Comparison of ENCODE assay signal across 15 mouse cellular contexts in the genomic region with DNA sequence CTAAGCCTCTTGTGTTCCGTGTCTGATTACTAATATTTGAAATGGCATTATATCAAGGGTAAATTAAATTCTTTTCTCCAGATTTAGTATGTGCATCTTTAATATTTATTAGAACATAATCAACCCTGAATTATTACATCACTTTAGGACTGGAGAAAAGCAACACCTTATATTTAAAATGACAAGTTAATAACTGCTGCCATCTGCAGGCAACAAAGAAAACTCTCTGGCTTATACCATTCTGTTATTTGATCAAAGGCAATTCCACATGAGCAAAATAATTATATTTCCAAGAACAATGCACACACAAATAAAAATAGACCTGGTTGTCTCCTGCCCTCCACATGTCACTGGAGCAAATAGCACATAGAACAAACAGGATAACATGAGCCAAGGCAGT. TPM values are rescaled to one million over a fixed set of nuclear protein-coding genes. Genes with fewer than 3 reads are reported as not detected.
DNase-seq lines count a peak whose midpoint lies in the region; ATAC-seq and TF ChIP-seq lines count a peak whose summit lies in the region.
"Had no signal": no experiment of that assay in that cellular context is flagged by ENCODE, and none has a peak within 500 bp of the region (broad histone marks: within the 10 kb centered on the region; RNA-seq: fewer than 3 reads in every experiment).

No protein-coding gene starts in this region.

- H3K79me2 ChIP-seq in heart, adult 2 months (replicated peaks; ENCODE audit: control insufficient read depth, insufficient read depth, low read length) = no peaks in the 10 kb centered on the region

- no peak overlapping the region for H3K27ac ChIP-seq in heart, adult 2 months
- no peak overlapping the region for H3K27ac ChIP-seq in lung, postnatal 0 days (ENCODE audit: low read length)
- H3K27ac ChIP-seq: embryonic facial prominence, embryonic 12.5 days; liver, embryonic 13.5 days; macrophage had no signal

- no peak for ATAC-seq in lung, postnatal 0 days
- ATAC-seq: CD4-positive, CD25-positive, alpha-beta regulatory T cell, adult 4 months had no signal

- H3K4me2 ChIP-seq in lung, postnatal 0 days (replicated peaks; ENCODE audit: low read depth, low read length) = no peak overlapping the region
- H3K4me2 ChIP-seq: embryonic facial prominence, embryonic 12.5 days; liver, embryonic 13.5 days had no signal

- DNase-seq in heart, adult 2 months = no peak
- DNase-seq in heart, postnatal 36 days = no peak
- no peak for DNase-seq in lung, postnatal 0 days (ENCODE audit: low spot score)
- no peak for DNase-seq in lung, adult 2 months
- peak; percentile 1 for DNase-seq in Muller cell, postnatal 12 days (ENCODE audit: inconsistent ontology term)
- DNase-seq in telencephalon, adult 2 months (ENCODE audit: low read depth, low spot score) = peak; percentile 10
- no peak for DNase-seq in left cerebral cortex, adult 8-10 months (ENCODE audit: low spot score in 2 of 2)
- DNase-seq: adrenal gland, postnatal 10 days; kidney, postnatal 10 days; left cerebral cortex, postnatal 4 days; liver, embryonic 13.5 days; thymus, adult 18-20 months had no signal

- H3K27me3 ChIP-seq in heart, adult 2 months (ENCODE audit: control insufficient read depth, insufficient read depth, low read length) = no peaks in the 10 kb centered on the region
- H3K27me3 ChIP-seq in lung, postnatal 0 days (replicated peaks; ENCODE audit: insufficient read depth, low read length) = no peaks in the 10 kb centered on the region
- H3K27me3 ChIP-seq: embryonic facial prominence, embryonic 12.5 days; liver, embryonic 13.5 days had no signal

- H3K9ac ChIP-seq in heart, adult 2 months (ENCODE audit: low read depth, low read length) = no peak overlapping the region
- no peak overlapping the region for H3K9ac ChIP-seq in lung, postnatal 0 days (replicated peaks; ENCODE audit: low read depth)
- H3K9ac ChIP-seq: embryonic facial prominence, embryonic 12.5 days; liver, embryonic 13.5 days had no signal

- no peak overlapping the region for H3K4me3 ChIP-seq in heart, adult 2 months
- no peak overlapping the region for H3K4me3 ChIP-seq in lung, postnatal 0 days (ENCODE audit: low read depth, low read length)
- no peak overlapping the region for H3K4me3 ChIP-seq in lung, adult 2 months (replicated peaks; ENCODE audit: extremely low read depth, low read depth, low read length)
- H3K4me3 ChIP-seq: embryonic facial prominence, embryonic 12.5 days; liver, embryonic 13.5 days had no signal

- H3K4me1 ChIP-seq in heart, adult 2 months (ENCODE audit: control insufficient read depth, insufficient read depth, low read length) = no peaks in the 10 kb centered on the region
- no peaks in the 10 kb centered on the region for H3K4me1 ChIP-seq in lung, postnatal 0 days (ENCODE audit: insufficient read depth, low read depth, low read length)
- H3K4me1 ChIP-seq in lung, adult 2 months (ENCODE audit: control insufficient read depth, insufficient read depth, low read length) = peaks cover 6% of the 10 kb centered on the region; the same call in 1 of the 2 replicates
- H3K4me1 ChIP-seq: embryonic facial prominence, embryonic 12.5 days; liver, embryonic 13.5 days had no signal

- peak; percentile 52 for TF ChIP-seq CTCF in heart, adult 2 months (IDR thresholded peaks at IDR 0.05)
- TF ChIP-seq CTCF in lung, postnatal 0 days (IDR thresholded peaks at IDR 0.05) = 0 out of 2 replicates have a peak, but pooled peaks have one; percentile 4
- TF ChIP-seq CTCF in lung, adult 2 months (IDR thresholded peaks at IDR 0.05; ENCODE audit: insufficient read depth, low read length) = no peak

- no peak for TF ChIP-seq POLR2A in heart, adult 2 months (IDR thresholded peaks at IDR 0.05; ENCODE audit: insufficient read depth, low read depth, low read length)
- no peak for TF ChIP-seq POLR2A in lung, adult 2 months (IDR thresholded peaks at IDR 0.05; ENCODE audit: borderline replicate concordance, extremely low read depth, low read depth, low read length)

- no peak for TF ChIP-seq EP300 in heart, adult 2 months (IDR thresholded peaks at IDR 0.05; ENCODE audit: insufficient read depth, low read depth, low read length)
- no peak for TF ChIP-seq EP300 in lung, postnatal 0 days (IDR thresholded peaks at IDR 0.05)

- no peaks in the 10 kb centered on the region for H3K9me3 ChIP-seq in lung, postnatal 0 days (ENCODE audit: low read length)
- H3K9me3 ChIP-seq: embryonic facial prominence, embryonic 12.5 days; liver, embryonic 13.5 days had no signal

- intact Hi-C loops in heart, adult 2 months (cut with DNase I) = no loop called here
- intact Hi-C loops in heart, postnatal 36 days (cut with DNase I) = loop anchor here (5.0 kb wide), 1 partner anchor 714 kb away; no protein-coding TSS in a partner anchor

- WGBS in heart, adult 2 months = 79% methylated on average over 1 of the region's 1 CpGs
- WGBS in lung, postnatal 0 days = 81% methylated on average over 1 of the region's 1 CpGs
- WGBS in lung, adult 2 months = 91% methylated on average over 1 of the region's 1 CpGs

- no peaks in the 10 kb centered on the region for H3K36me3 ChIP-seq in heart, adult 2 months (ENCODE audit: control insufficient read depth, insufficient read depth, low read length)
- no peaks in the 10 kb centered on the region for H3K36me3 ChIP-seq in lung, postnatal 0 days (ENCODE audit: insufficient read depth, low read length)
- H3K36me3 ChIP-seq: embryonic facial prominence, embryonic 12.5 days; liver, embryonic 13.5 days had no signal

RNA-seq across cellular contexts. Expression of a gene that starts 36.5 kb away (rescaled TPM):
- total RNA-seq in heart, adult 2 months (2021) = 1 to 10 TPM; 2.9 to 3.2 TPM
- polyA plus RNA-seq in heart, adult 2 months (2012; rRNA removed) = 5.5 and 14.0 TPM in 2 replicates
- 1 to 10 TPM; 2.7 to 3.1 TPM for total RNA-seq in heart, postnatal 36 days (2021)
- polyA plus RNA-seq in lung, postnatal 0 days (2015; fragmentation: Nextera tagmentation; extraction: Ambion mirVana) = 16.8 and 18.1 TPM in 2 replicates
- 9.4 and 13.7 TPM in 2 replicates for polyA plus RNA-seq in lung, adult 2 months (2012; rRNA removed)
- 100 to 1,000 TPM; 110 to 118 (median 115) TPM for total RNA-seq in left cerebral cortex, adult 8-10 months (2022)

Comparison
In these comparisons a context has a peak if more than half of its experiments do, and no peak if none do; other contexts are left out.
1. DNase-seq: peak in Muller cell, postnatal 12 days (single experiment) and telencephalon, adult 2 months (single experiment); none in heart, adult 2 months (0 of 2), heart, postnatal 36 days (0 of 2), lung, postnatal 0 days (single experiment), lung, adult 2 months (single experiment) and left cerebral cortex, adult 8-10 months (0 of 2).
2. RNA of a gene that starts 36.5 kb away (total RNA-seq): 110 to 118 TPM in left cerebral cortex, adult 8-10 months; 2.9 to 3.2 TPM in heart, adult 2 months and 2.7 to 3.1 TPM in heart, postnatal 36 days; every median in the first group is over 10 times any median in the second.